Mouse (Mus musculus) spleen, postnatal 14 days (tissue): ENCODE data around the gene Fam151b.

Experiments
- DNase-seq, 2 experiments: peaks; one replicate each; pipeline ENCODE4 v3.0.0; 2021 to 2022; ENCODE audit warnings: low spot score in 2 of 2

Fam151b gene

GRCm38 (mm10) chr13:92419630-92420029 is 64.2 kb downstream of the Fam151b start:
- no peak for DNase-seq

GRCm38 (mm10) chr13:92410486-92410885 is 73.3 kb downstream of the Fam151b start:
- DNase-seq = no peak

DNA sequence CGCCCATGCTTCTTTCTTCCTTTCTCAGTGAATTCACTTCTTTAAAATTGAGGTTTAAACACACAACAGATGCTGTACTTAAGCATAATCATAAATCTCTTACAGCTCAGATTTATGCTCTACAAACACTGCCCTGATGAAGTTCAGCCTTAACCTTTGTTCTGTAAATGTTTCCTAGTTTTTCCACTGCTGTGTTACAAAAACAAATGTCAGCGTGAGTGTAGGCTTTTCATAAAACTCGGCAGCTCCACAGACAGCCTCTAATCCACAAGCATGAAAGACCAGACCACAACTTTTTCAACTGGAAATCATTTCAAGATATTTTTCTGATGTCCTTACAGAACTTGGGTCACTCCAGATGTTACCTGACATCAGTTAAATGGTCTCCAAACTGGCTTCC is 80.3 kb downstream of the Fam151b start:
- DNase-seq = no peak

DNA sequence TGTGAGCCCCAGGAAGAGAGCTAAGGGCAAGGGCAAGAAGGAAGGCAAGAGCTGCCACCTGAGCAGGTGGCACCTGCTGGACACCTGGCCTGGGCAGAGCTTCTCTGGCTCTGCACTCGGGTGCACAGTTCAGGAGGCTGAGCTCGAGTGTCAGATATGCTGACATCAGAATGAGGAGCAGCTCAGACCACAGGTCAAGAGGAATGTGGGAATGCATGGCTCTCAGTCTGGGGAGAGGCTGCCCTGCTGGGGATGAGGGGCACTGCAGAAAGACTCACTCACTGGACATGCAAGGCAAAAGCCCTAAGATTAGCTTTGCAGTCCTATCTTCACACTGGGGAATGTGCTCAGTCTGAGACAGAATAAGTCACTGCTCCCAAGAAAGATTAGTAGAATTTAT is 81.8 kb downstream of the Fam151b start:
- no peak for DNase-seq
